Mouse (Mus musculus) heart, embryonic 12.5 days (tissue): ENCODE measurements around the gene Adgrl2. TPM values are rescaled to one million over a fixed set of nuclear protein-coding genes. Genes with fewer than 3 reads are reported as not detected.

Experiments
- ATAC-seq: fragments of 200-750 bp; cut with Nextera tagmentation; 2 replicates; pipeline ENCODE4 v1.8.0; 2017; ENCODE audit warnings: moderate TSS enrichment, moderate library complexity; ENCODE audit not compliant: insufficient number of reproducible peaks, low FRiP score
- H3K27ac ChIP-seq: fragments of 300-500 bp; sonication (generic); 2 replicates; pipeline ENCODE4 v1.5.1; 2016; ENCODE audit warnings: mild to moderate bottlenecking, moderate library complexity; ENCODE audit not compliant: poor library complexity, severe bottlenecking
- H3K27me3 ChIP-seq: fragments of 300-500 bp; sonication (generic); replicated peaks from 2 replicates; pipeline ENCODE4 v1.6.1; 2016; ENCODE audit warnings: mild to moderate bottlenecking, moderate library complexity
- H3K36me3 ChIP-seq: fragments of 300-500 bp; sonication (generic); 2 replicates; pipeline ENCODE4 v1.6.1; 2016; ENCODE audit warnings: mild to moderate bottlenecking, moderate library complexity
- H3K4me1 ChIP-seq: fragments of 300-500 bp; sonication (generic); replicated peaks from 2 replicates; pipeline ENCODE4 v1.6.1; 2016; ENCODE audit warnings: mild to moderate bottlenecking
- H3K4me2 ChIP-seq: fragments of 300-500 bp; sonication (generic); 2 replicates; pipeline ENCODE4 v1.6.1; 2016; ENCODE audit warnings: mild to moderate bottlenecking, moderate library complexity
- H3K4me3 ChIP-seq: fragments of 300-500 bp; sonication (generic); 2 replicates; pipeline ENCODE4 v1.5.1; 2016; ENCODE audit warnings: mild to moderate bottlenecking
- H3K9ac ChIP-seq: fragments of 300-500 bp; sonication (generic); 2 replicates; pipeline ENCODE4 v1.6.1; 2016; ENCODE audit warnings: mild to moderate bottlenecking, moderate library complexity
- H3K9me3 ChIP-seq: fragments of 300-500 bp; sonication (generic); replicated peaks from 2 replicates; pipeline ENCODE4 v1.6.1; 2016; ENCODE audit warnings: mild to moderate bottlenecking, moderate library complexity
- WGBS: fragments of 180-500 bp; shearing (Covaris S2); methylation state at CpG from one replicate; pipeline ENCODE4 v1.1.7; 2016; 5-methylcytosine and 5-hydroxymethylcytosine counted together
- polyA plus RNA-seq: library from polyadenylated mRNA; unstranded; fragments of >200 nt; fragmentation: Nextera tagmentation; extraction: Ambion mirVana; gene quantifications from 2 replicates; pipeline ENCODE4 v1.2.1, GENCODE M21; 2016

Gene Adgrl2
- polyA plus RNA-seq, 1 experiment from 2014 or later, result 48.1 TPM

- no peak overlapping the region for H3K27ac ChIP-seq
- no peak overlapping the region for H3K4me2 ChIP-seq
- H3K4me3 ChIP-seq, result no peak overlapping the region
- peaks cover 46% of the 10 kb centered on the region for H3K36me3 ChIP-seq
- H3K27me3 ChIP-seq, result no peaks in the 10 kb centered on the region
- H3K9ac ChIP-seq, result no peak overlapping the region
- no peak for ATAC-seq
- H3K9me3 ChIP-seq, result no peaks in the 10 kb centered on the region
- WGBS, result 81% methylated on average over 4 of the region's 4 CpGs
- peaks cover 8% of the 10 kb centered on the region for H3K4me1 ChIP-seq
These were observed 139.5 kb downstream of the Adgrl2 start for GRCm38 (mm10) chr3:148850821-148851220.

DNA sequence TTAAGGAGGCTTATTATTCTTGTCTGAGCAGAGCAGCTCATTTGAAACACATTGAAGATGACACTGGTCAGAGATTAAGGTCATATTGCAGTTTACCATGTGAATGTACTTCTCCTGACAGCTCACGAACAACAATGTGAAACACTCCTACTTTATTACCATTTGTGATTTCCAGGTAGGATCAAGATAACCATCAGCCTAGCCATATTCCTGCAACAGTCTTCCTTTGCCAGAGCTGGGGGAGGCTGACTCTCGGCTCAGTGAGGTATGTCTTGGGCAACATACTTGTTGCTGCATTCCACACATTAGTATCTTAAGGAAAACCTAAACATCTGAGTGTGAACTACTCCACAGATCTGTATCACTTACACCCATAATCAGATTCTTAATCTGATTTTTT is 142.0 kb downstream of the Adgrl2 start:
- WGBS, result 78% methylated on average over 2 of the region's 2 CpGs
- Histone ChIP-seq H3K4me1 (peaks cover 7% of the 10 kb centered on the region), H3K4me3 (no peak overlapping the region), H3K27ac (no peak overlapping the region), H3K36me3 (peaks cover 55% of the 10 kb centered on the region), H3K9me3 (no peaks in the 10 kb centered on the region), H3K4me2 (no peak overlapping the region), H3K27me3 (no peaks in the 10 kb centered on the region), H3K9ac (no peak overlapping the region)
- ATAC-seq, result no peak

DNA sequence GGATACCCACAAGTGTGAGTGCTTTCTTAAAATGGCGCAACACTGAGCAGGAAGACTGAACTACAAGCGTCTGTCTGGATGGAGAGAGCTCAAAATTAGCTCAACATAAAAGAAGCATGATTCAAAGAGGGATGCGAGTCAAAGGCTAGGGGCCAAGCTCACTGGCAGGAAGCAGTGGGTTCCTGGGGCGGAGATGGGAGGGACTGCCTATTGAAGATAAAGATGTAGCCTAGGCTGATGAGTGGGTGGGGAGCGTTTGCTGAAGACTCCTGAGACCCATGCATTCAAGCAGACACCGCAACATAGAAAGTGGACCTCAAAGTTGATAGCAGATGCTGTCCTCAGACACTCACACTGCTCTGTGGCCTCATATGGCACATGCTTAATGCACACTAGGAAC is 146.2 kb downstream of the Adgrl2 start:
- no peak overlapping the region for H3K4me2 ChIP-seq
- peaks cover 34% of the 10 kb centered on the region for H3K36me3 ChIP-seq
- 66% methylated on average over 6 of the region's 6 CpGs for WGBS
- no peak overlapping the region for H3K9ac ChIP-seq
- H3K27me3 ChIP-seq, result no peaks in the 10 kb centered on the region
- H3K4me1 ChIP-seq, result peaks cover 15% of the 10 kb centered on the region
- no peak for ATAC-seq
- H3K4me3 ChIP-seq, result no peak overlapping the region
- H3K27ac ChIP-seq, result no peak overlapping the region
- no peaks in the 10 kb centered on the region for H3K9me3 ChIP-seq

- 60% methylated on average over 7 of the region's 7 CpGs for WGBS
- ATAC-seq, result no peak
These were observed 147.8 kb downstream of the Adgrl2 start for GRCm38 (mm10) chr3:148842533-148842932.

GRCm38 (mm10) chr3:148838835-148839296 is 151.5 kb downstream of the Adgrl2 start:
- no peak overlapping the region for H3K4me3 ChIP-seq
- peaks cover 10% of the 10 kb centered on the region for H3K4me1 ChIP-seq
- no peak overlapping the region for H3K27ac ChIP-seq
- WGBS, result 90% methylated on average over 13 of the region's 13 CpGs
- no peak for ATAC-seq
- no peak overlapping the region for H3K4me2 ChIP-seq
- H3K27me3 ChIP-seq, result no peaks in the 10 kb centered on the region
- peaks cover 45% of the 10 kb centered on the region for H3K36me3 ChIP-seq
- H3K9me3 ChIP-seq, result no peaks in the 10 kb centered on the region
- H3K9ac ChIP-seq, result no peak overlapping the region

More at GRCm38 (mm10) chr3:148842533-148842932, 147.8 kb downstream of the Adgrl2 start:
- Histone ChIP-seq H3K36me3 (peaks cover 34% of the 10 kb centered on the region), H3K27me3 (no peaks in the 10 kb centered on the region), H3K4me3 (no peak overlapping the region), H3K9me3 (no peaks in the 10 kb centered on the region), H3K27ac (no peak overlapping the region), H3K4me2 (no peak overlapping the region), H3K9ac (no peak overlapping the region; the same call in 1 of the 2 replicates), H3K4me1 (peaks cover 15% of the 10 kb centered on the region)

DNA sequence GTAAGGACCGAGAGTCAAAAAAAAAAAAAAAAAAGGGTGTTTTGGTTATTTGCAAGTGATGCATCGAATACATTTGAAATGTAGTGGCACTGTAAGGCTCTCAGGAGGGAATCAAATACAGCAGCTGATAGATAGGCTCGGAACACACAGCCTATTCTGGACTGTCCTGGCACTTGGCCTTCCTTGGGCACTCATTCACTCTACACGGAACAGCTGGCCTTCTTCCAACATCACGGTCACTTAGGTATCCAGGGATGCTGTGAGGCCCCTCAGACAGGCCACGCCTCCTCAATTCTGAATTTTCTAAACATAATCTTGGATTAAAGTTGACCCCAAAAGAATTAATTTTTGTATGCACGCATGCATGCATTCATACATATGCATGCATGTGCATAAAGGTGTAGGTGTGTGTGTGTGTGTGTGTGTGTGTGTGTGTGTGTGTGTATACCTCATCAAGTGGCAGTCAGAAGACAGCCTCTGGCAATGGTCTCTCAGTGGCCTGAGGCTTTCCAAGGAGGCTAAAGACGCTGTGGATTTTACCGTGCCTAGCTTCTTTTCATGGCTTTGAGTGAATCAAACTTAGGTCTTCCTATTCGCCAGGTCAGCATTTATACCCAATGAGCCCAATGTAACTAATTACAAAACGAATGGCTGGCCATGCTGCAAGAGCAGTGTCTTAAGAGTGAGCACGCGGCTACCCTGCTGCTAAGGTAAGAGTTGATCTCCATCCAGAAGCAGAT is 152.1 kb downstream of the Adgrl2 start:
- Histone ChIP-seq H3K27ac (no peak overlapping the region), H3K4me2 (no peak overlapping the region), H3K27me3 (no peaks in the 10 kb centered on the region), H3K4me3 (no peak overlapping the region), H3K4me1 (peaks cover 9% of the 10 kb centered on the region), H3K9ac (no peak overlapping the region), H3K36me3 (peaks cover 48% of the 10 kb centered on the region), H3K9me3 (no peaks in the 10 kb centered on the region)
- ATAC-seq, result no peak
- WGBS, result 76% methylated on average over 13 of the region's 13 CpGs

GRCm38 (mm10) chr3:148835136-148835535 is 155.2 kb downstream of the Adgrl2 start:
- H3K4me2 ChIP-seq, result no peak overlapping the region
- H3K27me3 ChIP-seq, result no peaks in the 10 kb centered on the region
- peaks cover 54% of the 10 kb centered on the region for H3K36me3 ChIP-seq
- H3K9ac ChIP-seq, result no peak overlapping the region
- H3K9me3 ChIP-seq, result no peaks in the 10 kb centered on the region
- H3K27ac ChIP-seq, result no peak overlapping the region
- 0 out of 2 replicates have a peak, but pooled peaks cover 2% of the 10 kb centered on the region for H3K4me1 ChIP-seq
- no peak overlapping the region for H3K4me3 ChIP-seq
- WGBS, result 80% methylated on average over 12 of the region's 12 CpGs
- ATAC-seq, result no peak

DNA sequence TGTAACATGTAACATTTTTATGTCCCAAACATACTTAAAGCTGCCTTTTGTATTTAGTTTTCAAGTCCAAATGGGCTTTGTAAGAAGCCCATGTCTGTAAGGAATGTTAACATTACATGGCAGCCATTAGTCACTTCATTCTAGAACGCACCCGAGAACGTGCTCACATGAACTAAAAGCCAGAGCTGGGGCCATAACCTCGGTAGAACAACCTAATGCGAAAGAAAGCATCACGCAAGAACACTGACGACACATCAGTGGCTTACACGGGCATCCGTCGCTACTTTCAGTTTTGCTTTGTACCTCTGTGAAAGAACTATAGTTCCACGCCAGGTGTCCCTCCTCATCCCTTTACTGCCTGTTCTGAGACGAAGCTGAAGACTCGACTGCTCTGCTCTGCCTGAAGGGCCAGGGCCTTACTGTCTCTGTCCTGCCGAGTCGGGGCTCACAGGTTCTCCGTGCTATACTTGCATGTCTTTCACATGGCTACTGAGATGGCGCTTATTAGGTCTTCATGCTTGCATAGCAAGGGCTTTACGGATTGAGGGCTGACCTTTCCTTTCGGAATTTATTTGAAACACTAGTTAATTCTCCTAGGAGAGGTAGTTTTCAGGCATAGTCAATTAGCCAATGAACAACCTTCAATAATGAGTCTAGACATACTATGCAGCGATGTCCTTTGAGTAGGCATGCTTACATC is 157.1 kb downstream of the Adgrl2 start:
- Histone ChIP-seq H3K4me1 (0 out of 2 replicates have a peak, but pooled peaks cover 2% of the 10 kb centered on the region), H3K9me3 (no peaks in the 10 kb centered on the region), H3K4me2 (no peak overlapping the region), H3K36me3 (peaks cover 54% of the 10 kb centered on the region), H3K27ac (no peak overlapping the region), H3K4me3 (no peak overlapping the region), H3K27me3 (no peaks in the 10 kb centered on the region), H3K9ac (no peak overlapping the region)
- ATAC-seq, result no peak
- 92% methylated on average over 20 of the region's 20 CpGs for WGBS

DNA sequence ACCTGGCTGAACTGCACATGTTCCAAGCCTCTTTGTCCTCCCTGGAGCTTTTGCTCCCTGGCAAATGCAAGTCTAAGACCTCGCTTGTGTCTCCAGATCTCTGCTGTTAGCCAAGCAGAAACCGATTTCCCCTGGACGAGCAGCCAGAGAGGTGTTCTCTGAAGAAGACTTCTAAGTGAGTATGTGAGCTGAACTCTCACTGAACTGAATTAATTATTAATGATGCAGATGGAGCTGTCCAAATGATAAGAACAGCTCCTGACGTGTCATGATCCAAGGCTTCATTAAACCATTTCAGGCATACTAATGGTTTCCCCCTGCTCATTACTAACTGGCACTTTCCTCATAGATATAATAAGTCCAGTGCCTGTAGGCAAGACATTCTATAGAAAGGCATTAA is 158.4 kb downstream of the Adgrl2 start:
- H3K9me3 ChIP-seq, result no peaks in the 10 kb centered on the region
- ATAC-seq, result no peak
- no peak overlapping the region for H3K4me2 ChIP-seq
- no peak overlapping the region for H3K9ac ChIP-seq
- H3K4me3 ChIP-seq, result no peak overlapping the region
- H3K27me3 ChIP-seq, result no peaks in the 10 kb centered on the region
- 59% methylated on average over 4 of the region's 4 CpGs for WGBS
- H3K36me3 ChIP-seq, result peaks cover 49% of the 10 kb centered on the region
- no peak overlapping the region for H3K27ac ChIP-seq
- 0 out of 2 replicates have a peak, but pooled peaks cover 2% of the 10 kb centered on the region for H3K4me1 ChIP-seq

GRCm38 (mm10) chr3:148828519-148828918 is 161.8 kb downstream of the Adgrl2 start:
- ATAC-seq, result no peak
- Histone ChIP-seq H3K9ac (no peak overlapping the region), H3K4me3 (no peak overlapping the region), H3K27me3 (no peaks in the 10 kb centered on the region), H3K27ac (no peak overlapping the region), H3K9me3 (no peaks in the 10 kb centered on the region), H3K36me3 (peaks cover 52% of the 10 kb centered on the region), H3K4me2 (no peak overlapping the region), H3K4me1 (0 out of 2 replicates have a peak, but pooled peaks cover 2% of the 10 kb centered on the region)
- 92% methylated on average over 10 of the region's 10 CpGs for WGBS

DNA sequence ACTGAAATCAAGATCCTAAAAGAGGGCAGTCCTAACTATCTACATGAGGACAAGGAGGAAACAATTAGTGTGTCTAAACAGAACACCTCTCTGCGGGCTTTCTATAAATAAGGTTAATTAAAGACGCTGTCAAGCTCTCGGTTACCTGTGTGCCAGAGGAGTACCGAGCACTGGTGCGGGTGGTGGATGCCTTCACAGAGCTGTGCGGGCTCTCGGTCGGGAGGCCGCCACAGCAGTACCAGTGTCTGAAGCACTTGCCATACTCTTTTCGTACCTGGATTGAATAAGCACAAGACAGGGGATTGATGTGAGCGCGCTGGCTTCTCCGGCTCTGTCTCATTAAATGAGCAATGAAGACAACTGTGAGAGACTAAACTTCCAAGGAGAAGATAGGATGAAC is 166.8 kb downstream of the Adgrl2 start:
- Histone ChIP-seq H3K9me3 (no peaks in the 10 kb centered on the region), H3K4me2 (no peak overlapping the region), H3K27me3 (no peaks in the 10 kb centered on the region), H3K9ac (no peak overlapping the region), H3K36me3 (peaks cover 80% of the 10 kb centered on the region), H3K4me3 (no peak overlapping the region), H3K27ac (no peak overlapping the region), H3K4me1 (no peaks in the 10 kb centered on the region)
- 93% methylated on average over 13 of the region's 13 CpGs for WGBS
- no peak for ATAC-seq
